Comparison of ENCODE assay signal across 30 mouse cellular contexts in the genomic region with DNA sequence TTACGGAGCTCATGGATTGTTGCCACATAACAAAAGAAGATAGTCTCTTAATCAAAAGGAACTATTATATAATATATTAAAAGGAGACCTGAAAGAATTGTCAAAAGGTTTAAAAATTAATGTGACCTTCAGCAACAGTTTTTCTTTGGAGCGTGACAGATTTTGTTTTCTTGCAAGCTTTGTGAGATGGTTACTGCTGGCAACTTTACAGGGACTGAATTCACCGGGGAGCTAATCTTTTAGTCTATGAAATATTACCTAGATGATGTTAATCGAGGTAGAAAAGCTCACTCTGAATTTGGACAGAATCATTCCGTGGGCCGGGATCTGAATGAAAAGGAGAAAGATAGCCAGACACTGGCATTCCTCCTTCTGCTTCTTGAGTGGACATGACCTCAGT.
"Had no signal": no experiment of that assay in that cellular context is flagged by ENCODE, and none has a peak within 500 bp of the region (broad histone marks: within the 10 kb centered on the region; RNA-seq: fewer than 3 reads in every experiment).

No protein-coding gene starts in this region.

- H3K27me3 ChIP-seq: heart, embryonic 12.5 days; heart, embryonic 13.5 days; heart, embryonic 15.5 days; hindbrain, embryonic 12.5 days; hindbrain, embryonic 13.5 days; hindbrain, embryonic 15.5 days; intestine, embryonic 15.5 days had no signal

- ATAC-seq: hindbrain, postnatal 0 days; inflammation-experienced regulatory T-cells, adult 6 months; intestine, embryonic 15.5 days; intestine, embryonic 16.5 days; intestine, postnatal 0 days had no signal

- H3K4me3 ChIP-seq: heart, adult 2 months; heart, embryonic 10.5 days; heart, embryonic 12.5 days; heart, embryonic 13.5 days; heart, embryonic 15.5 days; hindbrain, embryonic 10.5 days; hindbrain, embryonic 12.5 days; hindbrain, embryonic 13.5 days; hindbrain, embryonic 15.5 days; intestine, embryonic 15.5 days; layer of hippocampus, adult 2 months; left cerebral cortex, adult 2 months had no signal

- H3K4me1 ChIP-seq: heart, embryonic 10.5 days; heart, embryonic 12.5 days; heart, embryonic 13.5 days; heart, embryonic 15.5 days; hindbrain, embryonic 10.5 days; hindbrain, embryonic 12.5 days; hindbrain, embryonic 13.5 days; hindbrain, embryonic 15.5 days; intestine, embryonic 15.5 days had no signal

- H3K36me3 ChIP-seq: heart, embryonic 10.5 days; heart, embryonic 12.5 days; heart, embryonic 13.5 days; heart, embryonic 15.5 days; hindbrain, embryonic 10.5 days; hindbrain, embryonic 12.5 days; hindbrain, embryonic 13.5 days; hindbrain, embryonic 15.5 days; intestine, embryonic 15.5 days had no signal

- H3K9ac ChIP-seq: heart, embryonic 12.5 days; heart, embryonic 13.5 days; heart, embryonic 15.5 days; hindbrain, embryonic 12.5 days; hindbrain, embryonic 13.5 days; hindbrain, embryonic 15.5 days; intestine, embryonic 15.5 days had no signal

- H3K4me2 ChIP-seq: heart, embryonic 11.5 days; heart, embryonic 12.5 days; heart, embryonic 13.5 days; heart, embryonic 15.5 days; hindbrain, embryonic 12.5 days; hindbrain, embryonic 13.5 days; hindbrain, embryonic 15.5 days; intestine, embryonic 15.5 days had no signal

- H3K9me3 ChIP-seq: heart, embryonic 10.5 days; heart, embryonic 12.5 days; heart, embryonic 13.5 days; heart, embryonic 15.5 days; hindbrain, embryonic 10.5 days; hindbrain, embryonic 12.5 days; hindbrain, embryonic 13.5 days; hindbrain, embryonic 15.5 days; intestine, embryonic 15.5 days had no signal

- H3K27ac ChIP-seq: heart, adult 2 months; heart, embryonic 10.5 days; heart, embryonic 13.5 days; heart, embryonic 15.5 days; hindbrain, embryonic 10.5 days; hindbrain, embryonic 12.5 days; hindbrain, embryonic 13.5 days; hindbrain, embryonic 15.5 days; hindbrain, postnatal 0 days; intestine, embryonic 15.5 days; kidney, postnatal 0 days; layer of hippocampus, adult 2 months; left cerebral cortex, adult 2 months had no signal

- DNase-seq: heart, adult 18-20 months; heart, adult 2 months; heart, postnatal 10 days; heart, postnatal 14 days; heart, postnatal 36 days; heart, postnatal 4 days; kidney, adult 11 months; kidney, adult 18-20 months; kidney, postnatal 10 days; kidney, postnatal 25 days; kidney, postnatal 4 days; layer of hippocampus, adult 9-11 months; layer of hippocampus, postnatal 36 days had no signal
